Mouse (Mus musculus) ES-E14 (cell line): Measurements from ENCODE around the gene Pnp.
"Not testable (repeated sequence)": the region's sequence is repeated elsewhere in the genome, so short reads cannot be mapped to it uniquely, and the experiment has no call there.

Experiments
- MAFK ChIP-seq: IDR thresholded peaks from 2 replicates; pipeline ENCODE4 v1.6.1; 2014; ENCODE audit warnings: mild to moderate bottlenecking, low read depth, low read length, inconsistent platforms; ENCODE audit not compliant: insufficient read depth
- ZC3H11A ChIP-seq: IDR thresholded peaks from 2 replicates; pipeline ENCODE4 v1.6.1; 2012; ENCODE audit warnings: low read depth, mild to moderate bottlenecking, inconsistent platforms, low read length, borderline replicate concordance

DNA sequence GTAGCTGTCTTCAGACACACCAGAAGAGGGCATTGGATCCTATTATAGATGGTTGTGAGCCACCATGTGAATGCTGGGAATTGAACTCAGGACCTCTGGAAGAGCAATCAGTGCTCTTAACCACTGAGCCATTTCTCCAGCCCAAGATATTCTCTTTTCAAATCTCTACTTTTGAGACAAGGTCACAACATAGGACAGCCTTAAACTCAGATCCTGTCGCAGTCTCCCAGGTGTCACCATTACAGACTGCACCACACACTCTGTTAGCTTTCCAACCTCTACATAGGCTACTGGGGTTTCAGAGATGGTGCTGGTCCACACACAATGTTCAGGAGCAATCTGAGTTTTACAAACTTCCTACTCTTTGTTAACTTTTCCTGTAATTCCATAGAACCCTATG, 7.4 kb upstream of the Pnp start:
- TF ChIP-seq ZC3H11A, MAFK: not testable (repeated sequence)
